Mouse (Mus musculus): ENCODE data around the gene Fxyd1.

Fxyd1 gene

GRCm38 (mm10) chr7:31052636-31053434, 4.2 kb downstream of the Fxyd1 start:
- DNase-seq (ENCODE audit: low read depth): no peak

DNA sequence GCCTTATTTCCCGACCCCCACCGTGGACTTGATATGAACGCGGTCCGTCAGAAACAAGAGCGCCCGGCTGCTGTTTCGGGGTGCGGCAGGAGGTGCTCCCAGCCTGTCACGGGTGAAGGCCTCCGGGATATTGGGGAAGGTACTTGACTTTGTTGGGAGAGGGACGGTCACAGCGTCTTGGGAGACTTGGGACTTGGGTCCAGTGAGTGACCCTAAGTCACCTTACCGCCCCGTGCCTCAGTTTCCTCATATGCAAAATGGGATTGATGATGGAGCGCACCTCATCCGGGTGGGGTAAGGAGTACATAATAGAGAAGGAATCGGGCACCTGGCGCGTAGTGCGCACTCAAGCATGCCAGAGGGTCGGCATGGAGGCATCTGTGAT, 4.8 kb downstream of the Fxyd1 start:
- DNase-seq (ENCODE audit: low read depth): no peak

DNA sequence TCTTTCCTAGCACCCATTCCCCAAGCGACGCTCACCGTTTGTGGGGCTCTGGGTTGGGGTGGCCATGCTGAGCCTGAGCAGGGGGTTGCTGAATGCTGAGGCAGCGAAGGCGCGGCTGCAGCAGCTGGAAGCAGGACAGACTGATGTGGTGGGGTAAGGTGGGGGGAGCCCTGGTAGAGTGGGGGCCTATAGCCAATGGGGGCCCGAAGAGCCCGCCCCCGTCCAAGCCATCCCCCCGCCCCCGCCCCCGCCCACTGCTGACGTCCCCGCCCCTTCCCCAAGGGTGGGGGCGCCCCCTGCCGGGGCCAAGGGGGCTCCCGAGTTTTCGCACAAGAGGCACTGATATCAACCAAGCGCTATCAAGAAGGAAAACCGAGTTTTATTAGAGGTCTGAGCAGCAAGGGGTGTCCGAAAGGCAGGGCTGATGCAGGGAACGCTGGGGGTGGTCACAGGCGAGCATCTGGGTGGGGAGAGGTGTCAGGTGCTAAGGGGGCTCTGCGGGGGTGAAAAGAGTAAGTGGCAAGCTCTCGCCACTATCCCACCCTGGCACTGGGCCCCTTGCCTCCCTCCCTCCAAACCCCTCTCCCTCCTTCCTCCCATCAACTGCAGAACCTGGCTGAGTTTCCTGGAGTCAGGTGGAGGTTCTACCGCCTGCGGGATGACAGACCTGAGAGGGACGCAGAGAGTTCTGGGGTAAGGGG, 5.5 kb downstream of the Fxyd1 start, which contains the start of gene Fxyd7:
TSS of gene Fxyd7 (minus strand) at position 147 of the 701 bp plus-strand sequence.
- DNase-seq (ENCODE audit: low read depth): no peak

DNA sequence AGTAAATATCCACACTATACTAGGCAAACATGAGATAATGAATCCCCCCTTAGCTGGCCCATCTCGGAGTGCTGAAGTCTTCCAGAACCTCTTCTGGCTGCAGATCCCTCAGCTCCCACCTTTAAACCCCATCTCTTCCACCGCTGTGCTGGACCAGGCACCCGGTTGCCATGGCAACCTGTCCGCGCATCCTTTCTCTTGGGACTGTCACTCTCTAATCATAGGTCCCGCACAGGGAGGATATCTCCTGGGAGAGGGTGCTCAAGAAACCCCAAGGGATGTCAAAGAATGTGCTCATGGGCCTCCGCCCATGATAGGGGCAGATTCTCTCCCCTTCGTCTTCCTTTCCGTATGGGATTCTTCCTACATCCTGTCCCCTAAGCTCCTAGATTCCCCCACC, 6.1 kb downstream of the Fxyd1 start:
- DNase-seq (ENCODE audit: low read depth): no peak

DNA sequence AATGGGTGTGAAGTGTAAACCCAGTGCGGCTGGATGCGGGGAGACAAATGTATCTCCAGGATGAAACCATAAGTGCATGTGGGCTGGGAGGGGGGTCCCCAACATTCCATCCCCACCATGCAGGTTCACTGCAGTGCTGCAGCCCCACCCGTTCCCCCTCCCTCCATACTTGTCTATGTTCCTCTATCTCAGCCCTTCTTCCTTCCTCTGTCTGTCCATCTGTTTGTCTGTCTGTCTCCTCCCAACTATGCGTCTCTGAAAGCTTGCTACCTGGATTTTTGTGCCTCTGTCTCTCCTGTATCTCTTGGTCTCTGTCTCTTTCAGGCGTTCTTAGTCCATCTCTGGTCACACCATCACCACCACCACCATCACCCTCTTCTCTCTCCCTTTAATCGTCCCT, 6.5 kb downstream of the Fxyd1 start:
- DNase-seq (ENCODE audit: low read depth): no peak

DNA sequence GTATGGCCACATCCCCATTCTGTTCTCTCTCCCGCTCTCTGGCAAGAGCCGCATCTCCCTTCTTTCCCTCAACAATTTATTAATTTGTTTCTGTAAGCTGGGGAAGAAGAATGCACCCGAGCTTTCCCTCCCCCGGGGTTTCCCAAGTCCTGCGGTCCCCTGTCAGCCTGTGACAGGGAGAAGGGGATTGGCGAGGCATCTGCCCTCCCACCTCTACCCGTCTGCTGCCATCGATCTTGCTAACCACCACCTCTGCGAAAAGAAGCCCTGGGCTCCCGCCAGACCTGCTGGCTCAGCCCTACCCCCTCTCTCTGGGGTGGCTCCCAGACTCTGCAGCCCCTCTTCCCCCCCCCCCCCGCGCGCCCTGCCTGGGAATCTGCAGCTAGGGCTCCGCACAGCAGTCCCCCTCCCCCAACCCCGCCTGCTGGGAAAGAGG, 7.1 kb downstream of the Fxyd1 start:
- no peak for DNase-seq (ENCODE audit: low read depth)

DNA sequence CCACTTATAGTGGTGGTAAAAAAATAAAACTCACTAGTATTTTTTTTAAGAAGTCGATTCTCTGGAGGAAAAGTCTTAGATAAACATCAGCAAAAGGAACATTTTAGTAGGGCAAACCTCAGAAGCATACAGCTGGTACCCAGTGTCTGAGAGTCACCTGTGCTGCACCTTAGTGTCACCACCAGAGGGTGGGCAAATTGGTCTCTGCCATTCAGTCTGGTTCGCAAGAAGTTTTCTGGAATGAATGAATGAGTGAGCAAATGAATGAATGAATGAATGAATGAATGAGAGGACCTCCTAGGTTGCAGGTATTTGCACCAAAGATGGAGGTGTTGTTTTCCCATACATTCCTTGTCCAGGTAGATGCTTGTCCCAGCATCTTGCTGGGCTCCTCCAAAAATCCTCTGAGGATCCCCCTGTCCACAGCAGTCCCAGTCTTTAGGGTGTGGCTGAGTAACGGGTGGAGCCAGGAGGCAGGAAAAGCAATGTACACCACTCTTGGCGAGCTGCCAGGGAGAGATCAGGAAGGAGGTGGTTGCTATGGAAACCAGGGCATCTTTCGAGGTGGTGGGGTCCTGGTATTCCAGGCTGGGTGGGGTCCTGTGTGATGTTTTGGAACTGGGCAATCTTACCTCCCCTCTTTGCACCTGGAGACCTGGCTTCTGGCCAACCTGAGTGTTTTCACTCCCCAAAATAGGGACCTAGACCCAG, 7.7 kb downstream of the Fxyd1 start:
- no peak for DNase-seq (ENCODE audit: low read depth)

GRCm38 (mm10) chr7:31042431-31042910, 14.5 kb downstream of the Fxyd1 start, which contains the start of gene Fxyd5:
Gene Fxyd5 (minus strand): TSS chr7:31042481.
- no peak for DNase-seq (ENCODE audit: low read depth)

GRCm38 (mm10) chr7:31041662-31042315, 15.2 kb downstream of the Fxyd1 start:
- no peak for DNase-seq (ENCODE audit: low read depth)

DNA sequence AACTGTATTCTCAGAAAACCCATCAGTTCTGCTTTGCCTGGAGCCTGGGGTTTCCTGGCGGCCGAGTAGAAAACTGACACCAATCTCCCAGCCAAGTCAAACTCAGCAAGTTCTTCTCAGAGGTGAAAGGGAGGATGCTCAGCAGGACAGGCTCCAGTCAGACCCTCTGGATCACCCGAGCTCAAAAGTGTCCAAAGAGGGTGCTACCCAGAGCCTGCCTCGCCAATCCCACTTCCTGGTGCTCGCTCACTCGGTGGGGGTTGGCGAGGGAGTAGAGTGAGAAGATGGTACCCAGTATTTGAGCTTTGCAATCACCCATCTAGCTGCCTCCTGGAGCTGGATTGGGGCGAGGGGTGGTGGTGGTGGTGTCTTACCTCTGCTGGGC, 16.0 kb downstream of the Fxyd1 start:
- DNase-seq (ENCODE audit: low read depth): no peak

DNA sequence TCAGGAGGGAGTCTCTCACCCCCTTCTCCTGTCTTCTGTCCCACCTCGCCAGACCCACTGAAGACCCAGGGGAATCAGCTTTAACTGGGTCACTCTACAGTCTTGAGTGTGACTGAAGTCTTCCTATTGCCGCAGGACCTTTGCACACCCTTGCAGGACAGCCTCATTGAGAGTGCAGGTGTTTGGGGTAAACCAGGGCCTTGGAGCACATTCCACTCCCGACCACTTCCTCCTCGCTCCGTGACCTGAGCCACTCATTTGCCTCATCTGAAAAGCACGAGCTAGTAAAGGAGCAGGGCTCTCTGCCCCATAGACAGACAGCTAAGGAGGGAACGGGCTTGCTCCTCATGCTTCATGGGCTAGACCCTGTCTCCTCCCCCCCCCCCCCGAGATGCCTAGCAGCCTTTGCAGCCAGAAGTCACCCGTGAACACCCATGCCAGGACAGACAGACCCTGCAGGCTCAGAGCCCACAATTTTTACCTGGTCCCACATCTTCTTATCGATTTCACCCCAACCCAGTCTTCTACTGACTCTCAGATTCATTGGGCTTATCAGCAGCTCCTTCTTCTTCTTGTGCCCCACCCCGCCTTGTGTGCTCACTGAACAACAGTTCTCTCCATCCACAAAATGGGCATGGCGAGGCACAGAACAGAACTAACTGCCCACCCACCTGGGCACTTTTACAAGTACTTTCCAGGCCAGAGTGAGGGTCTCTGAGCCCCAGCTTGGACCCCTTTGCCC, 16.5 kb downstream of the Fxyd1 start:
- no peak for DNase-seq (ENCODE audit: low read depth)

DNA sequence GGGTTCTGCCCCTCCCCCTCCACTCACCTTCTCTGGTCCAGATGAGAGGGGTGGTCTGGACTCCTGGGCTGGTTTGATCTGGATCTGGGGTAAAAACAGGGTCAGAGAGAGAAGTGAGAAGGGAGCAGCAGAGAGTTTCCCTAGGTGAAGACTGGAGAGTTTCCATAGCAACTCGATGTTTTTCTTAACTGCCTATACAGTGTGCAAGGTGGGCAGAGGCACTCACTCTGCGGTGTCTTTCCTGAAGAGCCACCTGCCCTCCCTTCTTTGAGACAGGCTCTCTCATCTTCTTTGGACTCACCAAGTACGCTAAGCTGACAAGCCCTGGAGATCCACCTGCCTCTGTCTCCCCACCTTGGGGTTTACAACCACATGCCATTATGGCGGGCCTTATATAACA, 18.0 kb downstream of the Fxyd1 start:
- no peak for DNase-seq (ENCODE audit: low read depth)

DNA sequence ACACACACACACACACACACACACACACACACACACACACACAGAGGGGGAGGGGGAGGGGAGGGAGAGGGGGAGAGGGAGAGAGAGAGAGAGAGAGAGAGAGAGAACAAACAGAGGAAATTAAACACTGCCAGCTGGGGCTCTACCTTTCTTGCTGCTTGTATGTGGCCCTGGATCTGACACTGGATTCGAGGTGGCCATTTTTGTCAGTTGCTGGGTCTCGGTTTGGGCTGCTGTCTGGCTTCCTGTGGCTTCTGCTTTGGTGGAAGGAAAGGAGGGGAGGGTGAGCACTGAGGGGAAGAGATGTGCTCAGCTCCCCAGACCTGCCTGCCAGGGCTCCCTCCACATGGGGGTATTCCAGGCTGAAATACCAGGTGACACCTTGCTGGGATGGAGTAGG, 19.3 kb downstream of the Fxyd1 start:
- no peak for DNase-seq (ENCODE audit: low read depth)

DNA sequence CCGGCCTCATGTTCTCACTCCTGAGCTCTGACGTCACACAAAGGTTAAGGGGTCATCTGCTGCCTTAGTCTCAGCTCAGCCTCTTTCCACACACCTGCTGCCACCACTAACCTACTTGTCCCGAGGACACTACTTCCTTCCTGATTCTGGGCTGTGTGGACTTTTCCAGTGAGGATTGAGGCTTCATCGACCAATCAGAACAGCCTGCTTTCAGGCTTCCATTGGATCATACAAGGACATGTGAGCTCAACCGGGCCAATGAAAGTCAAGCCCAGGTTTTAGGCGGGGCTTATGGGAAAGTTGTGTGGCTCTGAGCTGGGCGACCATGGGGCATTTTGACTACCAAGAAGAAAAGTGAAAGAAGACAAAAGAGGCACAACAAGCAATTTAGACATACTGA, 20.1 kb downstream of the Fxyd1 start:
- DNase-seq (ENCODE audit: low read depth): no peak

DNA sequence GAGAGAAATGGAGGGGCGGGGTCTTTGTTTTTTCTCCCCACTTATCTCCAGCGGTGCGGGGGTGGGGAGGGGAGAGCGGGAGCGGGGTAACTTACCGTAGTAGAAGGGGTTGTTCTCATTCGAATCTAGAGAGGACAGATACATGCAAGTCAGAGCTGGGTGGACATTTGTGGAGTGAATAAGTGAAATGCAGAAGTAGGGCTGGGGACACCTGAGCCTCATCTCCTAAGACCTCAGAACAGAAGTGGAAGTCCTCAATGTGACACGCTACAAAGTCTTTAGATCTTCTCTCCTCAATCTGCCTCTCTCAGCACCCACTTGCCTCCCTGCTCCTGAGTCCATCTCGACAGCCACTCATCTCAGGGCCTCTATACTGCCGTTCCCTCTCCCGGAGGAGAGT, 21.7 kb downstream of the Fxyd1 start:
- no peak for DNase-seq (ENCODE audit: low read depth)

GRCm38 (mm10) chr7:31034789-31035188, 22.2 kb downstream of the Fxyd1 start:
- no peak for DNase-seq (ENCODE audit: low read depth)

DNA sequence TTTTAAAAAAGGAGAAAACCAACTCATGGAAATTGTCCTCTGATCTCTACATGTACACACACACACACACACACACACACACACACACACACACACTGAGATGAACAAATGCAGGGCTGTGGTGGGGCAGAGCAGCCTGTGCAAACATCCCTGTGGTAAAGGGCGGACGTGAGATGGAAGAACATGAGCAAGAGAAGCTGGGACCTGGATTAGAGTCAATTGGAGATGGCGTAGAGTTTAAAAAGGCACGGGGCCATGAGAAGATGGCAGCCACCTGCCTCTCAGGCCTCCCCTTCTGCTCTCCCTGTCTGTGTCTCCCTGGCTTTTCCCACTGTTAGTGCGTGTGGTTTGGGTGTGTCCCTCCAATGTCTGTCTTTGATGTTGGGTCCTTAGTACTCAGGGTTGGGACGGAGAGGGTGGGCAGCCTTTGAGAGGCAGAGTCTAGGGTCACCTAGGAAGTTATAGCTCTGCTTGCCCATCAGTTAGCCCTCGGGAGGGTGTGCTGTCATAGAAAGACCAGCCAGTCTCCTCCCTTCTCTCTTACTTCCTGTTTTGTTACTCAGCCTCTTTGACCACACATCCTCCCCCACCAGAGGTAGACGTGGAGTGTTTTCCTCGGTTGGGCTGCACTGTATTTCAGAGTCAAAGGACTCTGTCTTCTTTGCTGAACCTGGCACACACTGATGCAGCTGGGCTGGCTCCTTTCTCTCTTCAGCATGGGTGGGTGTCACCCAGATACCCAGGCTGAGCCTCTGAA, 23.4 kb downstream of the Fxyd1 start:
- DNase-seq (ENCODE audit: low read depth): no peak

GRCm38 (mm10) chr7:31031731-31032130, 25.3 kb downstream of the Fxyd1 start:
- DNase-seq (ENCODE audit: low read depth): no peak

DNA sequence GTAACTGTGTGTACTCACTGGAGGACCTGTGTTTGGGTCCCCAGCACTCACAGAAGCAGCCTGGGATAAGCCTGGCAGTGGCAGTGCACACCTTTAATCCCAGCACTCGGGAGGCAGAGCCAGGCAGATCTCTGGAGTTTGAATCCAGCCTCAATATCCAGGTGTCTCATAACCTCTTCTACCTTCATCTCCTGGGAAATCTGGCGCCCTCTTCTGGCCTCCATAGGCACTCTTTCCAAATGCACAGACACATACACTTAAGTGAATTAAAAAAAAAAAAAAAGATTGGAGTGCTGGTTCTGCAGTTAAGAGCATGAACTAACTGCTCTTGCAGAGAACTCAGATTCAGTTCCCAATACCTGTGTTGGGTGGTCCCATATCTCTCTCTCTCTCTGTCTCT, 26.3 kb downstream of the Fxyd1 start:
- DNase-seq (ENCODE audit: low read depth): no peak

- DNase-seq (ENCODE audit: low read depth): no peak
Measured at GRCm38 (mm10) chr7:31028609-31029008, 28.4 kb downstream of the Fxyd1 start.

All from c-Kit-positive CD71-negative TER-119-negative erythroid progenitor cells, embryonic 14.5 days (primary cell).